Mouse (Mus musculus) spleen, adult 2 months (tissue): ENCODE data around the gene Cracr2b. TPM values are rescaled to one million over a fixed set of nuclear protein-coding genes. Genes with fewer than 3 reads are reported as not detected.

Experiments used
- DNase-seq, 2 experiments: peaks; one replicate each; pipeline versions ENCODE4 v3.0.0 to v3.0.0-alpha.2; 2012 to 2021; ENCODE audit warnings: low spot score in 2 of 2, low read depth in 1 of 2
- H3K27ac ChIP-seq: fragments of 200-500 bp; 2 replicates; pipeline ENCODE4 v1.5.1; 2012; ENCODE audit warnings: low read length, inconsistent platforms; ENCODE audit not compliant: insufficient read depth
- H3K27me3 ChIP-seq: fragments of 200-500 bp; 2 replicates; pipeline ENCODE4 v1.6.1; 2012; ENCODE audit warnings: mild to moderate bottlenecking, moderate library complexity, low read length, inconsistent platforms; ENCODE audit not compliant: control insufficient read depth, insufficient read depth
- H3K36me3 ChIP-seq: fragments of 200-500 bp; 2 replicates; pipeline ENCODE4 v1.6.1; 2012; ENCODE audit warnings: mild to moderate bottlenecking, low read length, inconsistent platforms; ENCODE audit not compliant: control insufficient read depth, insufficient read depth
- H3K4me1 ChIP-seq: fragments of 200-500 bp; 2 replicates; pipeline ENCODE4 v1.6.1; 2011; ENCODE audit warnings: inconsistent platforms; ENCODE audit not compliant: control insufficient read depth, insufficient read depth, insufficient read length
- H3K4me3 ChIP-seq: fragments of 200-500 bp; 2 replicates; pipeline ENCODE4 v1.5.1; 2011; ENCODE audit warnings: mild to moderate bottlenecking, inconsistent platforms; ENCODE audit not compliant: insufficient read depth, insufficient read length; ENCODE audit errors: extremely low read depth
- CTCF ChIP-seq: fragments of 200-500 bp; IDR thresholded peaks from 2 replicates; pipeline ENCODE4 v1.5.1; 2011; ENCODE audit warnings: mild to moderate bottlenecking, inconsistent platforms; ENCODE audit not compliant: insufficient read depth, insufficient read length, insufficient replicate concordance; ENCODE audit errors: extremely low read depth
- POLR2A ChIP-seq: fragments of 200-500 bp; IDR thresholded peaks from 2 replicates; pipeline ENCODE4 v1.6.1; 2011; ENCODE audit warnings: low read depth, low read length, inconsistent platforms
- WGBS: fragments of 180-500 bp; shearing (Covaris S2); methylation state at CpG from one replicate; pipeline ENCODE4 v1.1.7; 2018; 5-methylcytosine and 5-hydroxymethylcytosine counted together
- polyA plus RNA-seq: library from polyadenylated mRNA; depleted of rRNA; stranded (reverse); fragments of >200 nt; gene quantifications from 2 replicates; pipeline ENCODE4 v1.2.3, GENCODE M21; 2012

The Cracr2b gene
- polyA plus RNA-seq, 1 experiment: 17.7 TPM

GRCm38 (mm10) chr7:141495379-141495778 is 34.5 kb downstream of the Cracr2b start:
- no peaks in the 10 kb centered on the region for H3K27me3 ChIP-seq
- 91% methylated on average over 2 of the region's 2 CpGs for WGBS
- H3K36me3 ChIP-seq: peaks cover 4% of the 10 kb centered on the region; the same call in 1 of the 2 replicates
- no peak overlapping the region for H3K4me3 ChIP-seq
- no peak for TF ChIP-seq CTCF
- no peak for TF ChIP-seq POLR2A
- H3K4me1 ChIP-seq: no peaks in the 10 kb centered on the region
- DNase-seq: no peak
- H3K27ac ChIP-seq: no peak overlapping the region

GRCm38 (mm10) chr7:141495940-141496339 is 35.0 kb downstream of the Cracr2b start:
- no peak overlapping the region for H3K4me3 ChIP-seq
- WGBS: 97% methylated on average over 4 of the region's 4 CpGs
- no peak overlapping the region for H3K27ac ChIP-seq
- H3K4me1 ChIP-seq: no peaks in the 10 kb centered on the region
- no peak for TF ChIP-seq CTCF
- TF ChIP-seq POLR2A: no peak
- DNase-seq: no peak
- H3K27me3 ChIP-seq: no peaks in the 10 kb centered on the region
- H3K36me3 ChIP-seq: peaks cover 4% of the 10 kb centered on the region; the same call in 1 of the 2 replicates

GRCm38 (mm10) chr7:141497600-141497999 is 36.7 kb downstream of the Cracr2b start:
- 84% methylated on average over 3 of the region's 3 CpGs for whole genome bisulfite sequencing
- H3K4me1 ChIP-seq: no peaks in the 10 kb centered on the region
- TF ChIP-seq CTCF (no peak), POLR2A (no peak)
- H3K36me3 ChIP-seq: peaks cover 4% of the 10 kb centered on the region; the same call in 1 of the 2 replicates
- no peak for DNase-seq
- no peak overlapping the region for H3K4me3 ChIP-seq
- H3K27ac ChIP-seq: no peak overlapping the region
- no peaks in the 10 kb centered on the region for H3K27me3 ChIP-seq

DNA sequence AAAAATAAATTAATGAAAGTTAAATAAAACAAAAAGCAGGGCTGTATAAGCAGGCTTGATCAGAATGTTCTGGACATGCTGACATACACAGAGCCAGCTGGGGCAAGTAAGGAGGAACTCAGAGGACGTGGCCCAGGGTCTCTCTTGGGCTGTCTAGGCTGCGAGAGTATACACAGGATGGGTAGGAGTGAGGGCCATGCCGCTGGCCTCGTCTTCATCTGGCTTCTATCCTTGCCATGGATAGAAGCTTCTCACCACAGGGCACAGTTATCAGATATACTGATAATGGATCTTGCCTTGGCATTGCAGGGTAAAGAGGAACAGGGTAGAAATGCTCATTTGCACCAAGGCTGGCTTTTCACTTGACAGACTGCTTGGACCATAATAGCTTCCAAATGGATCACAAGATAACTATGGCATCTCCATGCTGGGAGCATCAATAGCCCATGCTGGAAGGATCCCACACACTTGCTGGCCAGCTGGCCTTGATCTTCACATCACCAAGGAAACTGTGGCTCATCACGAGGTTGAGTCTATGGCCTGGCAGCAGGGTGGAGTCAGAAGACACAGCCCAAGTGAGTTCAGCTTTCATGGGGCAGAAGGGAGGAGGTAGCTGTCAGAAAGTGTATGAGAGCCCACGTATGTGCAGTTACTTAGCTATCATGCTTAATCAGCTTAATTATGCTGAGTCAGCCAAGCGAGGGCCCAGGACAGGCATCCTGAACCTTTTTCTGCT is 41.1 kb downstream of the Cracr2b start:
- no peak overlapping the region for H3K27ac ChIP-seq
- H3K36me3 ChIP-seq: peaks cover 2% of the 10 kb centered on the region; the same call in 1 of the 2 replicates
- H3K4me3 ChIP-seq: no peak overlapping the region
- TF ChIP-seq POLR2A (no peak), CTCF (no peak)
- no peaks in the 10 kb centered on the region for H3K27me3 ChIP-seq
- WGBS: 92% methylated on average over 7 of the region's 7 CpGs
- DNase-seq: no peak
- H3K4me1 ChIP-seq: no peaks in the 10 kb centered on the region

GRCm38 (mm10) chr7:141502556-141502905 is 41.6 kb downstream of the Cracr2b start:
- peaks cover 2% of the 10 kb centered on the region; the same call in 1 of the 2 replicates for H3K36me3 ChIP-seq
- no peak for DNase-seq
- H3K27ac ChIP-seq: no peak overlapping the region
- TF ChIP-seq POLR2A (no peak), CTCF (no peak)
- 97% methylated on average over 5 of the region's 5 CpGs for WGBS
- H3K27me3 ChIP-seq: no peaks in the 10 kb centered on the region
- H3K4me3 ChIP-seq: no peak overlapping the region
- H3K4me1 ChIP-seq: no peaks in the 10 kb centered on the region

DNA sequence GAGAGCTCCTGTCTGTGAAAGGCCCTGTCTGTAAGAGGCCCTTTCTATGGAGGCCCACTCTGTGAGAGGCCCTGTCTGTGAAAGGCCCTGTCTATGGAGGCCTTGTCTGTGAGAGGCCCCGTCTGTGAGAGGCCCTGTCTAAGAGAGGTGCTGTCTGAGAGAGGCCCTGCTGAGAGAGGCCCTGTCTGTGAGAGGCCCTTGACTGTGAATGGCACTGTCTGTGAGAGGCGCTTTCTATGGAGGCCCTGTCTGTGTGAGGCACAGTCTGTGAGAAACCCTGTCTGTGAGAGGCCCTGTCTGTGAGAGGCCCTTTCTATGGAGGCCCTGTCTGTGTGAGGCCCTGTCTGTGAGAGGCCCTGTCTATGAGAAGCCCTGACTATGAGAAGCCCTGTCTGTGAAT is 45.4 kb downstream of the Cracr2b start:
- TF ChIP-seq POLR2A (no peak), CTCF (no peak)
- DNase-seq: no peak
- H3K27ac ChIP-seq: no peak overlapping the region
- no peaks in the 10 kb centered on the region for H3K4me1 ChIP-seq
- 98% methylated on average over 2 of the region's 2 CpGs for WGBS
- H3K27me3 ChIP-seq: no peaks in the 10 kb centered on the region
- H3K4me3 ChIP-seq: no peak overlapping the region
- no peaks in the 10 kb centered on the region for H3K36me3 ChIP-seq

DNA sequence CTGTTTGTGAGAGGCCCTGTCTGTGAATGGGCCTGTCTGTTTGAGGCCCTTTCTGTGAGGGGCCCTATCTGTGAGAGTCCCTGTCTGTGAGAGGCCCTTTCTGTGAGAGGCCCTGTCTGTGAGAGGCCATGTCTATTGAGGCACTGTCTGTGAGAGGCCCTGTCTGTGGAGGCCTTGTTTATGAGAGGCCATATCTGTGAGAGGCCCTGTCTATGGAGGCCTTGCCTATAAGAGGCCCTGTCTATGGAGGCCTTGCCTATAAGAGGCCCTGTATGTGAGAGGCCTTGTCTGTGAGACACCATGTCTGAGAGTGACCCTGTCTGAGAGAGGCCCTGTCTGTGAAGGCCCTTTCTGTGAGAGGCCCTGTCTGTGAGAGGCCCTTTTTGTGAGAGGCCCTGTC is 47.3 kb downstream of the Cracr2b start:
- Histone ChIP-seq H3K27ac (no peak overlapping the region), H3K36me3 (0 out of 2 replicates have a peak, but pooled peaks cover 1% of the 10 kb centered on the region), H3K4me3 (no peak overlapping the region)

More for the DNA sequence above, 47.3 kb downstream of the Cracr2b start:
- no peak for DNase-seq
- Histone ChIP-seq H3K27me3 (no peaks in the 10 kb centered on the region), H3K4me1 (no peaks in the 10 kb centered on the region)
- TF ChIP-seq CTCF (no peak), POLR2A (no peak)
